Mouse (Mus musculus) layer of hippocampus, adult 11-12 months (tissue): ENCODE measurements around the gene Tfap2e.
A peak's percentile ranks its signal among the peaks of the same experiment; 100 is the strongest.

ENCODE experiments used
- DNase-seq: peaks from one replicate; pipeline ENCODE4 v3.0.0; 2022; ENCODE audit warnings: low spot score

Tfap2e gene

DNA sequence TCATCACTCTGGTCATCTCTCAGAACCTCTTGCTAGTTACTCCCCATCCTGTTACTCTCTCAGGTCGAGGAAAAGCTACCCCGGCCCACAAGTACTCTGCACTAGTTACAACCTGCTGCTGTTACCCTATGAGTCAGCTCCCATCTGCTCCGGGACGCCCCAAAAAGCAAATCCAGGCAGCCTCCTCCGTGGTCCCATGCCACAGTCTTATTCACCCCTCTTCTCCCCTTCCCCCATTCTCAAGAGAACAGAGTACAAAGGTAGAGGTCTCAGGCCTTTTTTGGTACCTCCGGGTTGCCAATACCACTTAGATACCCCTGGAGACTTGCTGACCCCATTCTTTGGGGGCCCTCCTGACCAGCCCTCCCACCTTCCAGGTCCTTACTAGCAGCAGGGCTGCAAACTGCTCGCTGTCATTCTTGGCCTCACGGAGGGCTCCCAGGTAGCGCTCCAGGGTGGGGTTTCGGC lies 15.6 kb upstream of the Tfap2e start:
- DNase-seq = peak; percentile 60

DNA sequence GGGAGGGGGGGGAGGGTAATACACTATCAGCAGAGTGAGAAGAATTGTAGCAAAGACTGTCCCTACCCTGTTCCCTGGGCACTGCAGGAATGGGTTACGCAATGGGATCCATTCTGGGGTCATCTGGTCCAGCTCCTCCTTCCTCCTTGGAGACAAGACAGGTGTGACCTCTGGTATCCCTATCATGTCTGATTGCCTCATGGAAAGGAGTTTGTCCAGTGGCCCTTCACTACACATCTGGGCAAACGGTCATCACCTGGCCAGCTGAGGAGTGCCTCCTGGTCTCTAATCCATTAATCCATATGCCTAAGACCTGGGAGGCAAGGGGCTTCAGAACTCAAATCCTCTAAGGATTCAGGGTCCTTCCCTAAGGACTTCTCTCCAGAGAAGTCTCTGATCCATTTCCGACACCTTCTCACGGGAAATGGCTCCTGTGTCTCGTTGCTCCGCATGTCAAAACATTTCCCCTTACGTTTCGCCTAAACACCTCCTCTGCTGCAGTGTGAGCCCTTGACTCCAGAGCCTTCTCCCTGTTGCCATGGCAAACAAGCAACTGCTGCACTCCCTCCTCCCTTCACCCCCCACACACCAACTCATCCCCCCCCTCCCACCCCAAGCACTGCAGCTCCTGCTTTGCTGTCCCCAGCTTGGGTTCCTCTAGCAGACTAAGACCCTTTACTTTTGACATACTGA lies 15.0 kb upstream of the Tfap2e start:
- DNase-seq = no peak

DNA sequence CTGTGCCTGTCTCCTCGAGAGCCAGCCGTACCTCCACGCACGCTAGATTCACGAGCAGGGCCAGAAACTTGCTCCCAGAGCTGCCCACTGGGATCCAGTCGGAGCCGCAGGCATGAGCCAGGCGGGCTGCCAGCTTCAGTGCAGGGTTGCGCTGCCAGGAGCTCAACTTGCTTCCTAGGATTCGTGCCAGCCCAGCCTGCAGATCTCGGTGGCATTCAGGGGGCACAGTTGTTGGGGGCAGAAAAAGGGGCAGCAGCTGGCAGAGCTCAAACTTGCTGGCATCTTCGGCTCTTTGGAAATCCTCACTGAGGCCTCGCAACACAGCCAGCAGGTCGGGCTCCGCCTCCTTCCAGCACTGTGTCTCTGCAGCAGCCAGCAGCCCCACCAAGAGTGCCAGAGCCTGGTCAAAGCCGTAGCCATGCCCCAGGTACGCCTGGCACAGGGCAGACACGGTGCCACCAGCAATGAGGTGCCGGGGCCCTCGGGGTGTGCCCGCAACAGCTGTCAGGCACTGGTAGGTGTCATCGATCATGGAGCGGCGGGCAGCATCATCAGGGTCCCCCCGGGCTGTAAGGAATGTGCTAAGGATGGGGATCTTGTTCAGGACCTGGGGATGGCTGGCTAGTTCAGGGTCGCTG lies 14.1 kb upstream of the Tfap2e start:
- peak; percentile 73 for DNase-seq

DNA sequence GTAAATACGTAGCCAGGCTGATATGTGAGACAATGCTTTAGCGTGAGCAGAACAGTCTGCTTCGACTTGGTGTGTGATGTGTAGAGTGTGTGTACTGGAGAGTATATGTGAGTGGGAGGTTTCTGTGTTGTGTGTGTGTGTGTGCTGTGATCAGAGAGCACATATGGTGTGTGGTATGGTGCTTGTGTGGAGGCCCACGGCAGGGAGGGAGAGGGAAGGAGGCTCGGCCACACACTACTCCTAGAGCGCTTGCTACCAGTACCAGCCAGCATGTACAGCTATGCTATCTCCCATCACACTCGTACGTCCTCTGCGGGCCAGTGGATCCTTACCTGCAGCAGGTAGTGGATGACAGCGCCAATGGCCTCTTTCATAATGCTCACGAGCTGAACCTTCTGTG lies 13.5 kb upstream of the Tfap2e start:
- DNase-seq = peak; percentile 45

DNA sequence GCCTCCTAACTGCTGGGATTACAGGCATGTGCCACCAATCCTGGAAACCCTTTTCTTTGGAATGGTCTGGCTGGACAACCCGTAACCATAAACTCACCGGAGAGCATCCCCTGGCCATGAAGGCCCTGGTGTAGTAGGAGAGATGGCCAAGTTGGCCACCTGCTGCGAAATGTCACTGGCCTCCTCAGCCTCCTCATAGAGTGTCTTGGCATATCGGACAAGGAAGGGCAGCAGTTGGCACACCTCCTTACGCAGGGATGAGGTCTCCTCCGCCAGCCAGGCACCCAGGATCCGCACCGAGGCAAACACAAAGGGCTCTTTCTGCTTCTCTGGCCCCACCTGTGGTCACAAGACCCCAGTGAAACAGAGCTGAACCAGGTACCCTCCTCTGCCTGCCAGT lies 12.3 kb upstream of the Tfap2e start:
- no peak for DNase-seq

DNA sequence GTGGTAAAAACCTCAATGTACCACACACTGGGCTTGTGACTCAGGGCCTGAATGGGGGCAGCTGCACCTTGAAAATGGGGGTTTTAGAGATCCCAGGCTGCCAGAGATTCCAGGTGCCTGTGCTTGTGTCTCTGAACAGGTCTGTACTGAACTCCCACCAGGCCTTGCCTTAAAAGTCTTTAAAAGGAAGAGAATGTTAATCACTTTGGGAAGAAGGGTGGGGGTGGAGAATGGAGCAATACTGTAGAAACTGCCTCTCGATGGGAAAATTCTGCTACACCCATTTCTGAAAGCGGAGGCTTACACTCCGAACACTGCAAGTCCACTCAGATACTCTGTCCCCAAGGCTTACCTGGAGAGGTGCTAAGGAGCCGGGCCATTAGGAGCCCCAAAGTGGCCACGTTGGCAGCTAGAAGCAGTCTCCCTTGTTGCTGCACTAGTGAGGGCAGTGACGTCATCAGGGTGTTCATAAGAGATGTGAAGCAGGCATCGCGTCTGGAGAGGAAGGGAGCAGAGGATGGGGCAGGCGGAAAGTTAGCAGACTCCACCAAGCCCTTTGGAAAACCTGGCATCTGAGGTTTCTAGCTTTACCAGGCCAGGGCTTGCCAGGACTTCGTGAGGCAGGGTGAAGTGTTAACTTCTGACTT lies 10.3 kb upstream of the Tfap2e start:
- DNase-seq = peak; percentile 45

DNA sequence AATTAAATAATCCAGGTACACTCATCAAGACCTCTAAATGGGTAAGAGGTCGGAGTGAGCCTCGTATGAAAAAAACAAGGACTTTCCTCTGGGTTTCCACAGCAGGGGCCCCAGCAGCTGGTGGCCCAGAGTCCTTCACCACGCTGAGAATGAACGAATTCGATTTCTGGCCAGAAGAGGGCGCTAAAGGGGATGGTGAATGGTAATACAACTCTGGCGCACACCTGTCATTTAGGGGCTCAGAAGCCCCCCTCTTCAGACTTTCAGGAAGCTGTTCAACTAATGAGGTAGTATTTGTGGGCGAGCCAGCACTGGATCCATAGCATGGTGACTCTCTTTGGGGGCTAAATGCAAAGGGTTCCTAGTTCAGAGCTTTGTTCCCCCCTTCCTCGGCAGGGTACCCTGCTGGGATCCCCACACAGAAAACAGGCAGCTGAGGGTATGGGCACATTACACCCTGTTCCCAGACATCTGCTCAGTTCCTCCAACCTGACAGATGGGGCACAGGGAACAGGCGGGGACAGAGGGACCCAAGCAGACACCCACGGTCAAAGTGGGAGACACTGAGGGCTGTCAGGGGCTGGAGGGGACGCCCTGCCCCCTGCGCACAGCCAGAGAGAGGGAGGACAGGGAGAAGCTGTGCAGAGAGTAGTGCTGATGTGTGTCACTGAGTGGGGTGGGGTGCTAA lies 9.6 kb upstream of the Tfap2e start:
- peak; percentile 78 for DNase-seq

DNA sequence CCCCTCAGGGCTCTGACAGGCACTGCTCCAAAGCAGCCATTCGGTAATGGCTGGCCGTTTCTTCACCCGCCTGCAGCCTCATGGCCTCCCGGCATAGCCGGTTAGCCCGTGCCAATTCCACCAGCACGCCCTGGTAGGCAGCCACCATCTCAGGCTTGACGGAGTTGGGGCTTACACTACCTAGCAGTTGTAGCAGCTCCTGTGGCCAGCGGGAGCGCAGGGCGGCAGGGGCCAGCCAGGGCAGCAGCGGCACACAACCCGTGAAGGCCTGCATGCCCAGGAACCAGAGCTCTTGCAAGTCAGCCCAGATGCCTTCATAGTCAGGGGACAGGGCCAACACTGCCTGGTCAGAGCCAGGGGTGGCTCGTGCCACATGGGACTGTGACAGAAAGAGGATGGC lies 8.8 kb upstream of the Tfap2e start:
- DNase-seq = no peak

DNA sequence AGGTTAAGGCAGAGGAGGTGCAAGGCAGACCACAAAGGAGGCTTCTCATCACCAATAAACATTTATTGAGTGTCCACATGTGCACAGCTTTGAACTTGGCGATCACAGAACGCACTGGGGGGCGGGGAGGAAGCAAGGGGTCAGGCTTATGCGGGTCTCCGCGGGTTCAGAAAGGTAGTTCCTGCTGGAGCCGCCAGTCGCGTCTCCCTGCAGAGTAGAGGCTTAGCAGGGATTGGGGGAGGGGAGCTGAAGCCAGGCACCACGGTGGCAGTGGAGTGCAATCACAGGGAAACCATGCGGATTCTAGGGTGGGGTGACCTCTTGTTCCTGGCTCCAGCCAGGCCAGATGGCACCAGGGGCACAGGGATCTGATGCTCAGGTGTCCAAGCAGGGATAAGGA lies 7.7 kb upstream of the Tfap2e start:
- DNase-seq = no peak

DNA sequence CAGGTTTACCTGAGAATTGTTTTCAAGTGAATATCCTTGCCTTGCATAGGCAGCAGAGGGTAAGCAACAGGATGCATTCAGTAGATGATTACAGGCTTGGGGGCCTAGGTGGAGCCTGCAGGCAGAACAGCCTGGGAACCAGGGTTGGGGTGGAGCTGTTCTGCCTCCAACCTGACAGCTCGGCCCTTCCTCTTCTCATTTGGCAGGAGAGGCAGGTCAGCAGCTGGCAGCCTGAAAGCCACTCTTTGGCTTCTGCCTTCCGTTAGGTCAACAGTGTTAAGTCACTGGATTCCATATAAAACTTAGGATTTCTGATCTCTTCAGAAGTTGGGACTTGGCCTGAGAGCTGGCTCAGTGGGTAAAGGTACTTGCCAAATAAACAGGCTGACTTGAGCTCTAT lies 6.9 kb upstream of the Tfap2e start:
- DNase-seq = no peak

DNA sequence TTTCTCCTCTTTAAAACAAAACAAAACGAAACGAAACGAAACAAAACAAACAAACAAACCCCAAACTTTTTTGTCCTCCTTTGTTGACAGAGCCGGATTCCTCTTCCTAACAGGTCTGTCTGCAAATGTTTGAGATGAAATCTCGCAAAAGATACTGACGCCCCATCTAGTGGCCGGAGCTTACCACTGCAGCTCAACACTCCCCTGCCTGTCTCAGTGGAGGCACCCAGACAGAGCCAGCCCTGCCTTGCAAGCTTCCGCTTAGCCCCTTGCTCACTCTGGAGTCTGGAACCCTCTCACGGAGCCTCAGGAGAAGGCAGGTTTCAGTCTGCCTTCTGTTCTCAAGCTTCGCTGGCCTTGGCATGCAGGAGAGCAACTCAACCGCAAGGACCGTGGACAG lies 5.4 kb upstream of the Tfap2e start:
- DNase-seq = peak; percentile 88

DNA sequence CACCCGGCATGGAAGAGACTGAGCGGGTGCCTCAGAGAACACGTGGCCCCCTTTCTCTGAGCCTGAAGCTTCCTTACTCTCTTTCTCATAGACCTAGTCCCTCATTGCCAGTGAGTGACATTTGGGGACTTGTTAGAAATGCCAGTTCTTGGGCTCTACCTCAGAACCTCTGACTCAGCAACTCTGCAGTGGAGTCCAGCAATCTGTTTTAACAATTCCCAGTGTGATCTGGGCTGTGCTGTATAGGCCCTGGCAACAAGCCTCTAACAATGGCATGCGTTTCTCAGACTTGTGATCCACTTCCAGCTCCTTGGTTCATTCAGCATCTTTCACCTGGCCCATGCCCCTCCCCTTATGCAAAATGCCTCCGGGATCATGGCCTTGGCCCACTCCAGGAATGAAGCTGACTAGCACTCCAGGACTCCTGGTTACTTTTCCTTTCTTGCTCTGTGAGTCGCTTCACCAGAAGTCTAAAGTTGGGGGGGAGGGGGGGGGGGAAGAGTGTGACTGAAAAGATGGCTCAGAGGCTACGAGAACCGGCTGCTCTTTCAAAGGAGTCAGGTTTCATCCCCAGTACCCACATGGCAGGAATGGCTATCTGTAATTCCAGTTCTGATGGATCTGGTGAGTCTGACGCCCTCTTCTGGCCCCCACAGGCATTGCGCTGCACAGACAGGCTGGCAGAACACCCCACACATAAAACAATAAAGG lies 4.1 kb upstream of the Tfap2e start:
- no peak for DNase-seq

DNA sequence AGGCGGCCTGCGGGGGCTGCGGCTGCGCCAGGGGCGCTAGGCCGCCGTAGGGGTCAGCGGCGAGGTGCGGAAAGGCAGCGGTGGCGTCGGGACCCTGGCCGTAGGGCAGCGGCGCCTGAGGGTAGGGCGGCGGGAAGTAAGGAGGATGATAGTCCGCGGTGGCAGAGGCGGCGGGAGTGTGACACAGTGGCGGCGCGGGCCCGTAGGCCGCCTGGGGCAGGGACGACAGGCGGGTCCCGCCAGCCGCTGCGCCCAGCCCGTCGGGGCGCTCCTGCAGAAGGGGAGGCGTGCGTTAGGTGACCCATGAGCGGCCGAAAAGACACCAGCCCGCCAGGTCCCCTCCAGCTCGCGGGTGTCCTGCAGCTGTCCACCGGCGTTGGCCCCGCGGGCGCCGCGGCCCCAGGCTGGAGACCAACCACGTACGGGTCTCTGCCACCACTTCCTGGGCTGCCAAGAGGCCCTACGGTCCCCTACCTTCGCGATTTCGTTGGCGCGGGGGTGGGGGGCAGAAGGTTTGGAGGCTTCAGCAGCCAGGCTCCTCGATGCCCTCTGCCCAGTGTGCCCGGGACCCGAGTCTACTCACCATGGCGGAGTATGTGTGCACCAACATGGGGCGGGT lies 549 bp downstream of the Tfap2e start:
- no peak for DNase-seq

DNA sequence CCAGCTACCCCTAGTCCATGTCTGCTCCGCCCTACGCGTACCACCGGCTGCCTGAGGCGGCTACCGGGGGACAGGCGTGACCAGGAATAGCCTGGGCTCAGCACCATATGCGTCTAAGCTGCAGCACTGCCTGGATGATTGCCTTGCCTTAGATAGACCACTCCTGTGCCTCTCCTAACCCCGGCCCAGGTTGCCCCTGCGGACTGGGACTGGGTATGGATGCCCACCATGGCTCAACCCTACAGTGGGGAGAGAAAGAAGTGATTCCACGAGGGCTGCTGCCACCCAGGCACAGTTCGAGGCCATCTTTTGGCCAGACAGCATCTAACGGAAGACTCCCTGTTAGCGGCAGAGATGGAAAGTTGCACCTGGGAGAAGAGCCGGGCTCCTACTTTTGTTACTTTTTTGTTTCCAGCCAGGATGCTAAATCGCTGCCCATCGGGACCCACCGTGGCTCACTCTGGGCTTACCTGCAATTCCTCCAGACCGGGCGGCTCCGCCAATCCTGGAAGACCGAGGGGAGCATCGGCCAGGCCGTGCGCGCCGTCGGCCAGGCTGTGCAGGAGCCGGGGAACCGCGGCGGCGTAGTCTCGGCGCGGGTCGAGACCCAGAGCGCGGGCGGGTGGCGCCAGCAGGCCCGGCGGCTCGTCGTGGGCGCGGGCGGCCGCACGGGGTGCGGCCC lies 1.2 kb downstream of the Tfap2e start:
- DNase-seq = no peak

DNA sequence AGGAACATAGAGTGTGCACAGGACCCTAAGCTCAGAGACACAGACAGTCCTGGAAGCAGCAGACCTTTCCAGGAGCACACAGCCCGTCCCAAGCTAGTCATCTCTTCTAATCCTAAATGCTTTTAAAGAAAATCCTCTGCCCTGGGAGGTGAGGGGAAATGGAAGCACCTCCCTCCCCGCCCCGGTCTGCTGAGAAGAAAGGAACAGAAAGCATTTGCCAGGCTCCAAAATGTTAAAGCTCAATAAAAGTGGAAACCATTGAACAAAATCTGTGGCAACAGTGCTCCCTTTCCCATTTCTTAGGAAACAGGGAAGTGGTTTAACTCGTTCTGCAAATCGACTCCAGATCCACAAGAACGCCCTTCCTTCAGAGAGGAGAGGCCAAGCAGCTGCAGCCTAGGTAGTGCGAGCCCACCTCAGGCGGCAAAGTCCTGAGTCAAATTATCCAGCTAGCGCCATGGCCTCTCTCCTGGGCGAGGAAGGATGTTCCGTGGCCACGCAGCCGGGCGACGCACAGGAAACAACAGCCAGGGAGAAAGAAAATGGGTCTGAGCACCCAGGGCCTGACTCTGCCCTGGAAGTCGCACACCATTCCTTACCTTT lies 1.9 kb downstream of the Tfap2e start:
- DNase-seq = no peak

DNA sequence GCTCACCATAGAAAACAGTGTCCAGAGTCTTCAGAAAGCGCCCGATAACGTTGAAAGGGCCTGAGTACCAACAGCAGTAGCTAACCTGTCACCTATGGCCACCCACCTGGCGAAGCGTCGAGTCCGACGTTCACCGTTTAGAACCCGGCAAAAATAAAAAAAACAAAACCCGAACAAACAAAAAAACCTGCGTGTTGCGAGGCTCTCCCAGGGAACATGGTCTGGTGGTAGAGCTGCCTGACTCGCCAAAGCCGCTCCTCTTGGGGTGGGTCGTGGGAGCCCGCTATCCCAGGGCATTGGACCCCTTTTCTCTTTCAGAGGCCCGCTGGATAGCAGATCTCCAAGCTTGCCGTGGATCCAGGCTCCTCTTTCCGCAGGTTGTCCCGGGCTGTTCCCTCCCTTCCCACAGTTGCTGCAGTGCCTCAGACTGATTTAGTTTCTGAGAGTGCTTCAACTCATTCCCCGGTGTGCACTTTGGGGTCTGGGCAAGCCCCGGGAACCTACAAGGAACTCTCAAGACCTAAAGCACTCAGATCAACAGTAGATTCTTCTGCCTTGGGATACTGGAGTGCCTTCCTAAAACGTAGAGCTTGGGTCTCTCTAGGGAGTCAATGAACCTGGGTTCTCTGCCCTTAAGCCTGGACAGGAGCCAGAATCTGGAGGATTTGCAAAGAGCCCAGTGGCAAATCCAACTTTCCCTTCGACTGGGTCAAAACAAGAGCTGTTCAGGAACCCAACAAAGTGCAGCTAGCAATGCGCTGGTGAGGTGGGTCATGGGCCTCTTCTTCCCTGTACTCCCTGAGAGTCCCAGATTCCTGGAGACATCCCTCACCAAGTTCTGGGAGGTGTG lies 3.3 kb downstream of the Tfap2e start:
- DNase-seq = no peak

DNA sequence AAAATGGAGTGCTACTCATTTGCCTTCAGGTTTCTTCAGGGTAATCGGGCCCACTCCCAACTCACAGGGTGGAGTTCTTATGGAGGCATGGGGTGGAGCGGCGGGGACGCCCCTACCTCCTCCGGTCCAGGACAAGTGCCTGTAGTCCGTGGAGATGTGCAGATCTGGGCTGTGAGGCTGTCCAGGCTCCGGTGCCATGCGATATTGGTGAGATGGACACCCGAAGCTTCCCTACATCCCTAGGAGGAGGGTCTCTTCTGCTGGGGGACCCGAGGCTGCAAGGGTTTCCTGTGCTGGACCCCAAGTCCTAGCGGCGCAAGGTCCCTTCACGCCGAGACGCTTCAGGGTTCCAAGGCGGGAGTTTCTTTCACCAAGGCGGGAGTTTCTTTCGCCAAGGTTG lies 3.9 kb downstream of the Tfap2e start:
- DNase-seq = no peak

DNA sequence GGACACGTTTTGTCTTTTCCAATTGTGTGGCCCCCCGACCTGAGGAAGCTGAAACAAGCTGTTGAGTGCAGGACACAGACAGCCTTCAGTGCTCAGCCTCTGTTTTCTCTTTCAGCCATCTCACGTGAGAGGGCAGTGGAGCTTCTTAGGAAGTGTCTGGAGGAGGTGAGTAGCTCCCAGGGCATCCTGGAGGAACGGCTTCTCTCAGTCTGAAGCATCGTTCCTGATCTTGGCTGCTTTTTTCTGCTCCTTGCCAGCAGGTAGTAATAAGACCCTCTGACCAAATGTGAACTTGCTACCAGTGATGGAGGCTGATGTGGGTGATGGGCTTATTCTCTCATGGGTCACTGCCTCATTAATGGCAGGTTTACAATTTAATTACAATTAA lies 28.6 kb downstream of the Tfap2e start:
- no peak for DNase-seq

DNA sequence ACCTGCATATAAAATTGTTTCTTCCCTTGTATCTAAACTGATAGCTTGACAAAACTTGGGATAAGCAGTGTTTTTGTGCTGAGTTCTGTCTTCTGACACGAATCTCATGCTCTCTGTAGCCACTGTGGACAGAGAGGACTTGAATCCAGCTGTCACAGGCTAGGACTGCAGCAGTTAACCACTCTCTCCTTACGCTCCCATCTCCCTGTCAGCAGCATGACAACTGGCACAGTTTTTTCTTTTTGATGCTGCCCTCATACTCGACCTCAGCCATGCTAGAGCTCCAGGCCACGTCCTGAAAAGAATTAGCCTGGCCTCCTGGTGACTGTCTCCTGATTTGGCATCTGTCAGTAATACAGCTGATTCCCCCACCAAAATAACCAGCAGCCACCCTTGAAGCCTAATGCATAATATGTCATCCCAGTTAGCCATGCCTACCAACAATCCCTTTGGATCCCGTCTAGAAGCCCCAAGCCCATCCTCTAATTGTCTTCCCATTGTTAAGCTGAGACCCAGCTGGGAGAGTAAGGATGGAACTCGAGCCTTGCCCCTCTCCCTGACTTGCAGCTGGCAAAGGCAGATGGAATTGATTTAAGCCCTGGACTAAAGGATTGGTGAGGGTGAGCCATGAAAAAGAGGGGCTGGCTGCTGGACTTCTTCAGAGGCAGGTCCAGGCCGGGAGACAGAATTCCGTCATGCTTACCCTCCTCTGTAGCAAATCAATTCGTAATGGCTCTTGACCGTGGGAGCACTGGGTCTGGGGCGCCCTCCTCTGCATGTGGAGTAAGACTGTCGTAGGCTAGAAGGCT lies 29.2 kb downstream of the Tfap2e start:
- DNase-seq = no peak
